Mouse (Mus musculus): Measurements from ENCODE around the gene Tbc1d10a. TPM values are rescaled to one million over a fixed set of nuclear protein-coding genes. Genes with fewer than 3 reads are reported as not detected.

The Tbc1d10a gene
- polyA plus RNA-seq (2011; ENCODE audit: insufficient read depth, insufficient read length, low read depth, missing spikeins) = 19.9 and 20.5 TPM in 2 replicates

GRCm38 (mm10) chr11:4186486-4187317 is at the start of gene Tbc1d10a:
Tbc1d10a (plus strand) TSS chr11:4186789.
- H3K9me3 ChIP-seq (replicated peaks; ENCODE audit: control insufficient read depth, insufficient read depth, low read length, poor library complexity, severe bottlenecking) = no peaks in the 10 kb centered on the region
- H3K4me3 ChIP-seq (ENCODE audit: low read depth, low read length) = peak within 1 kb of the TSS; percentile 87
- H3K27ac ChIP-seq (ENCODE audit: insufficient read depth, low read length) = 0 out of 2 replicates have a peak within 1 kb of the TSS, but pooled peaks have one; percentile 14
- peaks cover 4% of the 10 kb centered on the region; the same call in 1 of the 2 replicates for H3K36me3 ChIP-seq (ENCODE audit: control insufficient read depth, insufficient read depth, low read length, poor library complexity, severe bottlenecking)
- peak within 1 kb of the TSS; percentile 82 for H3K9ac ChIP-seq (ENCODE audit: low read depth, poor library complexity, severe bottlenecking)
- H3K27me3 ChIP-seq (ENCODE audit: control insufficient read depth, insufficient read depth, low read length, poor library complexity, severe bottlenecking) = no peaks in the 10 kb centered on the region
- TF ChIP-seq EP300 (IDR thresholded peaks at IDR 0.05; ENCODE audit: insufficient read depth, low read depth, low read length) (no peak), CTCF (IDR thresholded peaks at IDR 0.05; ENCODE audit: low read depth, low read length) (no peak), POLR2A (IDR thresholded peaks at IDR 0.05; ENCODE audit: insufficient read depth, low read length) (peak; percentile 77)
- H3K4me1 ChIP-seq (ENCODE audit: control insufficient read depth, insufficient read depth, low read length) = no peaks in the 10 kb centered on the region

- no peaks in the 10 kb centered on the region for H3K4me1 ChIP-seq (ENCODE audit: control insufficient read depth, insufficient read depth, low read length)
- no peak overlapping the region for H3K4me3 ChIP-seq (ENCODE audit: low read depth, low read length)
- H3K9me3 ChIP-seq (replicated peaks; ENCODE audit: control insufficient read depth, insufficient read depth, low read length, poor library complexity, severe bottlenecking) = no peaks in the 10 kb centered on the region
- TF ChIP-seq POLR2A (IDR thresholded peaks at IDR 0.05; ENCODE audit: insufficient read depth, low read length) (no peak), EP300 (IDR thresholded peaks at IDR 0.05; ENCODE audit: insufficient read depth, low read depth, low read length) (no peak), CTCF (IDR thresholded peaks at IDR 0.05; ENCODE audit: low read depth, low read length) (no peak)
- H3K36me3 ChIP-seq (ENCODE audit: control insufficient read depth, insufficient read depth, low read length, poor library complexity, severe bottlenecking) = no peaks in the 10 kb centered on the region
- no peak overlapping the region for H3K27ac ChIP-seq (ENCODE audit: insufficient read depth, low read length)
- H3K27me3 ChIP-seq (ENCODE audit: control insufficient read depth, insufficient read depth, low read length, poor library complexity, severe bottlenecking) = no peaks in the 10 kb centered on the region
- H3K9ac ChIP-seq (ENCODE audit: low read depth, poor library complexity, severe bottlenecking) = no peak overlapping the region
These were observed 47.6 kb upstream of the Tbc1d10a start for GRCm38 (mm10) chr11:4138964-4139363.

DNA sequence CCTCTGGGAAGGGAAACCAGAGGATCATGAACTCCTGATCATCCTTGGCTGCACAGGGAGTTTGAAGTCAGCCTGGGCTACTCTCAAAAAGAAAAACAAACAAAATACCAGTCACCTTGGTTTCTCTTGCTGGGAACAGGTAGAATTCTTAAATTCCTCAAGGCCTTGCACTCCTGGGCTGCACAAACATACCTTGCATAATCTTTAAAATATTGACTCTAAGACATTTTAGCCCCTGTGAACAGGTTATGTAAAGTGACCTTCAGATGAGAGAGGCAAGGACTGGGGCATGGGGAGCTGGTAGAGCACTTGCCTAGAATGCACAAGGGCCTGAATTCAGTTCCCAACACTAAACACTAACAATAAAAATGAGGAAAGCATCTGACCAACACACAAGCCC is 45.1 kb upstream of the Tbc1d10a start:
- no peaks in the 10 kb centered on the region for H3K27me3 ChIP-seq (ENCODE audit: control insufficient read depth, insufficient read depth, low read length, poor library complexity, severe bottlenecking)
- no peaks in the 10 kb centered on the region for H3K4me1 ChIP-seq (ENCODE audit: control insufficient read depth, insufficient read depth, low read length)
- no peaks in the 10 kb centered on the region for H3K36me3 ChIP-seq (ENCODE audit: control insufficient read depth, insufficient read depth, low read length, poor library complexity, severe bottlenecking)
- H3K4me3 ChIP-seq (ENCODE audit: low read depth, low read length) = no peak overlapping the region
- TF ChIP-seq POLR2A (IDR thresholded peaks at IDR 0.05; ENCODE audit: insufficient read depth, low read length) = no peak
- TF ChIP-seq CTCF (IDR thresholded peaks at IDR 0.05; ENCODE audit: low read depth, low read length) = no peak
- TF ChIP-seq EP300 (IDR thresholded peaks at IDR 0.05; ENCODE audit: insufficient read depth, low read depth, low read length) = no peak
- no peaks in the 10 kb centered on the region for H3K9me3 ChIP-seq (replicated peaks; ENCODE audit: control insufficient read depth, insufficient read depth, low read length, poor library complexity, severe bottlenecking)
- no peak overlapping the region for H3K27ac ChIP-seq (ENCODE audit: insufficient read depth, low read length)
- H3K9ac ChIP-seq (ENCODE audit: low read depth, poor library complexity, severe bottlenecking) = no peak overlapping the region

DNA sequence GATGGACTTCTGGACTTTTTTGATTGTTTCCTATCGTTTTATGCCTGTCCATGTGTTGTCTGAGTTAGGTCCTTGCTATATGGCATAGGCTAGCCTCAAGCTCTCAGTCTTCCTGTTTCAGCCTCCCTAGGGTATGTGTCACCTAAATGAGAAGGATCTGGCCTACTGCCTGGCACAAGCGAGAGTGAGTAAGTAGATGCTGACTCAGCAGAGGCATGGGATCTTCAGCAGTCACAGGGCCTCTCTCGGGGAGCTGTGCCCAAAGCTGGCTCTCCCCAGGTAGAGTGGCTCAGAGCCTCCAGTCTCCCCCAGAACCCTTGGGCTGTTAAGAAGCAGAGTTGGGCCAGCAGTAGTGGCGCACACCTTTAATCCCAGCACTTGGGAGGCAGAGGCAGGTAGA is 44.2 kb upstream of the Tbc1d10a start:
- no peak overlapping the region for H3K27ac ChIP-seq (ENCODE audit: insufficient read depth, low read length)
- no peaks in the 10 kb centered on the region for H3K36me3 ChIP-seq (ENCODE audit: control insufficient read depth, insufficient read depth, low read length, poor library complexity, severe bottlenecking)
- H3K9ac ChIP-seq (ENCODE audit: low read depth, poor library complexity, severe bottlenecking) = no peak overlapping the region
- TF ChIP-seq CTCF (IDR thresholded peaks at IDR 0.05; ENCODE audit: low read depth, low read length) (no peak), POLR2A (IDR thresholded peaks at IDR 0.05; ENCODE audit: insufficient read depth, low read length) (no peak), EP300 (IDR thresholded peaks at IDR 0.05; ENCODE audit: insufficient read depth, low read depth, low read length) (no peak)
- no peaks in the 10 kb centered on the region for H3K27me3 ChIP-seq (ENCODE audit: control insufficient read depth, insufficient read depth, low read length, poor library complexity, severe bottlenecking)
- H3K4me3 ChIP-seq (ENCODE audit: low read depth, low read length) = no peak overlapping the region
- no peaks in the 10 kb centered on the region for H3K9me3 ChIP-seq (replicated peaks; ENCODE audit: control insufficient read depth, insufficient read depth, low read length, poor library complexity, severe bottlenecking)
- H3K4me1 ChIP-seq (ENCODE audit: control insufficient read depth, insufficient read depth, low read length) = no peaks in the 10 kb centered on the region

DNA sequence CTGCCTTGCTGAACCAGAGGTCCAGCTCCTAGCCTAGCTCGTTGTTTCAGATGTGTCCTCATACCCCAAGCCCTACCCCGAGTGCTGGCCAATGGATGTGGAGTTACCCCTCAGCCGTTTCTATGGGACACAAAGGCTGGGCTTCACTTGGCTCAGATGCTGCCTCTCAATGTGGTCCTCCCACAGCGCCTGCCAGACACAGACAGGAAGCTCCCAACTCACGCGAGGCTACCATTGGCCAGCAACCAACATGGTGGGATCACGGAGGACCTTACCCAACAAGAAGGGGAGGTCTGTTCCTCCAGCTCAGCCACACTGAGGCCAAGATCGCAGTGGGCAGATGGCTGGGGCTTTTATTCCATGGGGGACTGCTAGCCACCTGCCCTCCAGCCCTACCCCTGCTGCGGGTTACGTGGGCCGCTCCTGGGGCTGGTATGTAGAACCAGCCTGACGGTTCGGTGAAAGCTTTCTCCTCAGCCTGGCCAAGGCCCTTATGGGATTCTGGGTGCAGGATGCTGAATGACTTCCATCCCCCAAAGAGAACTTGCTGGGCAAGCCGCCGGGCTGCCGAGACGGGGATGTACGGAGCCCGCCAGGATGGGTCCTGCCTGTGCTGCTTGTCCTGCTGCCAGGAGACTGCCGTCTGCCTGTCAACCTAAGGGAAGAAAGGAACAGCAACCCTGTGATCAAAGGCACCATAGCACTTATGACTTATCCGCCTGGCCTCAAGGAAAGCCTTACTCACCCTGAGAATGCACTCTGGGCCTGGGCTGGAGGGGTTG is 43.1 kb upstream of the Tbc1d10a start:
- TF ChIP-seq EP300 (IDR thresholded peaks at IDR 0.05; ENCODE audit: insufficient read depth, low read depth, low read length) = no peak
- no peak for TF ChIP-seq POLR2A (IDR thresholded peaks at IDR 0.05; ENCODE audit: insufficient read depth, low read length)
- TF ChIP-seq CTCF (IDR thresholded peaks at IDR 0.05; ENCODE audit: low read depth, low read length) = no peak
- H3K4me3 ChIP-seq (ENCODE audit: low read depth, low read length) = peak overlapping the region; percentile 38
- no peaks in the 10 kb centered on the region for H3K36me3 ChIP-seq (ENCODE audit: control insufficient read depth, insufficient read depth, low read length, poor library complexity, severe bottlenecking)

More for the DNA sequence above, 43.1 kb upstream of the Tbc1d10a start:
- Histone ChIP-seq H3K9me3 (replicated peaks; ENCODE audit: control insufficient read depth, insufficient read depth, low read length, poor library complexity, severe bottlenecking) (no peaks in the 10 kb centered on the region), H3K4me1 (ENCODE audit: control insufficient read depth, insufficient read depth, low read length) (no peaks in the 10 kb centered on the region), H3K27ac (ENCODE audit: insufficient read depth, low read length) (no peak overlapping the region), H3K27me3 (ENCODE audit: control insufficient read depth, insufficient read depth, low read length, poor library complexity, severe bottlenecking) (no peaks in the 10 kb centered on the region), H3K9ac (ENCODE audit: low read depth, poor library complexity, severe bottlenecking) (no peak overlapping the region)
